Mouse (Mus musculus): ENCODE data around the gene Gh.

The Gh gene

GRCm38 (mm10) chr11:106301765-106302164, at the start of gene Gh:
Gene Gh, minus strand, starts transcription at chr11:106301865.
- TF ChIP-seq GATA4 (IDR thresholded peaks at IDR 0.05; ENCODE audit: insufficient replicate concordance, low read length), result no peak

- no peak for TF ChIP-seq GATA4 (IDR thresholded peaks at IDR 0.05; ENCODE audit: insufficient replicate concordance, low read length)
These were observed 49.6 kb upstream of the Gh start for GRCm38 (mm10) chr11:106351253-106351652.

GRCm38 (mm10) chr11:106350853-106351252, 49.2 kb upstream of the Gh start:
- no peak for TF ChIP-seq GATA4 (IDR thresholded peaks at IDR 0.05; ENCODE audit: insufficient replicate concordance, low read length)

GRCm38 (mm10) chr11:106349772-106350171, 48.1 kb upstream of the Gh start:
- no peak for TF ChIP-seq GATA4 (IDR thresholded peaks at IDR 0.05; ENCODE audit: insufficient replicate concordance, low read length)

- TF ChIP-seq GATA4 (IDR thresholded peaks at IDR 0.05; ENCODE audit: insufficient replicate concordance, low read length), result no peak
These were observed 43.2 kb upstream of the Gh start for GRCm38 (mm10) chr11:106344910-106345309.

GRCm38 (mm10) chr11:106340990-106341520, 39.4 kb upstream of the Gh start:
- TF ChIP-seq GATA4 (IDR thresholded peaks at IDR 0.05; ENCODE audit: insufficient replicate concordance, low read length), result no peak

GRCm38 (mm10) chr11:106338870-106339269, 37.2 kb upstream of the Gh start:
- TF ChIP-seq GATA4 (IDR thresholded peaks at IDR 0.05; ENCODE audit: insufficient replicate concordance, low read length), result no peak

- TF ChIP-seq GATA4 (IDR thresholded peaks at IDR 0.05; ENCODE audit: insufficient replicate concordance, low read length), result no peak
These were observed 36.4 kb upstream of the Gh start for GRCm38 (mm10) chr11:106338029-106338428.

- no peak for TF ChIP-seq GATA4 (IDR thresholded peaks at IDR 0.05; ENCODE audit: insufficient replicate concordance, low read length)
These were observed 32.4 kb upstream of the Gh start for GRCm38 (mm10) chr11:106334066-106334465.

GRCm38 (mm10) chr11:106332458-106332857, 30.8 kb upstream of the Gh start:
- no peak for TF ChIP-seq GATA4 (IDR thresholded peaks at IDR 0.05; ENCODE audit: insufficient replicate concordance, low read length)

- no peak for TF ChIP-seq GATA4 (IDR thresholded peaks at IDR 0.05; ENCODE audit: insufficient replicate concordance, low read length)
These were observed 28.0 kb upstream of the Gh start for GRCm38 (mm10) chr11:106329682-106330081.

- TF ChIP-seq GATA4 (IDR thresholded peaks at IDR 0.05; ENCODE audit: insufficient replicate concordance, low read length), result no peak
These were observed 27.5 kb upstream of the Gh start for GRCm38 (mm10) chr11:106329128-106329527.

GRCm38 (mm10) chr11:106328521-106328920, 26.9 kb upstream of the Gh start:
- TF ChIP-seq GATA4 (IDR thresholded peaks at IDR 0.05; ENCODE audit: insufficient replicate concordance, low read length), result no peak

GRCm38 (mm10) chr11:106326475-106326874, 24.8 kb upstream of the Gh start:
- TF ChIP-seq GATA4 (IDR thresholded peaks at IDR 0.05; ENCODE audit: insufficient replicate concordance, low read length), result no peak

- no peak for TF ChIP-seq GATA4 (IDR thresholded peaks at IDR 0.05; ENCODE audit: insufficient replicate concordance, low read length)
These were observed 24.0 kb upstream of the Gh start for GRCm38 (mm10) chr11:106325566-106326206.

GRCm38 (mm10) chr11:106324858-106325257, 23.2 kb upstream of the Gh start:
- no peak for TF ChIP-seq GATA4 (IDR thresholded peaks at IDR 0.05; ENCODE audit: insufficient replicate concordance, low read length)

Measured in liver, adult (tissue).